Mouse (Mus musculus): ENCODE measurements around the gene Itga1.

Itga1 gene

GRCm38 (mm10) chr13:115052568-115052967 lies 49.2 kb downstream of the Itga1 start:
- DNase-seq (ENCODE audit: low spot score), result no peak

- DNase-seq (ENCODE audit: low spot score), result no peak
These were observed 50.9 kb downstream of the Itga1 start for GRCm38 (mm10) chr13:115050660-115051559.

- DNase-seq (ENCODE audit: low spot score), result no peak
These were observed 59.1 kb downstream of the Itga1 start for GRCm38 (mm10) chr13:115042652-115043051.

DNA sequence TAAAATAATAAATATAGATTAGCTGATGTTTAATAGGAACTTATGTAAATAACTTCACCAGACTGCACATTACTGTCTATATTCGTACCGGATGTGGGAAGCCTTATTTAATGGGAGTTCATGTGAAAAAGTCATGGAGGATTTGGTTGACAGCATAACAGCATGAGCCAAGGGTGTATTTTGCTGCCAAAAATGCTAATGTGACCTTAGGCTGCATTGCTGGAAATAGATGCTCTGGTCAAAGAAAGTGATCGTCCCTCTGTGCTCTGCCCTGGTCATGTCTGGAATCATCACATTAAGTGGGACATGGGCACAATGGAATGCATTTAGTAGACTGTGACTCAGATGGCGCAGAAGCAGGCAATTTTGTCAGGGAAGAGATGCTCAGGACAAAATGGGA lies 64.5 kb downstream of the Itga1 start:
- DNase-seq (ENCODE audit: low spot score), result no peak

- DNase-seq (ENCODE audit: low spot score), result no peak
These were observed 66.4 kb downstream of the Itga1 start for GRCm38 (mm10) chr13:115035387-115035786.

GRCm38 (mm10) chr13:115033135-115033534 lies 68.6 kb downstream of the Itga1 start:
- DNase-seq (ENCODE audit: low spot score), result no peak

GRCm38 (mm10) chr13:115031177-115032000 lies 70.4 kb downstream of the Itga1 start:
- no peak for DNase-seq (ENCODE audit: low spot score)

- DNase-seq (ENCODE audit: low spot score), result no peak
These were observed 76.4 kb downstream of the Itga1 start for GRCm38 (mm10) chr13:115025394-115025793.

GRCm38 (mm10) chr13:115022117-115022787 lies 79.5 kb downstream of the Itga1 start:
- no peak for DNase-seq (ENCODE audit: low spot score)

DNA sequence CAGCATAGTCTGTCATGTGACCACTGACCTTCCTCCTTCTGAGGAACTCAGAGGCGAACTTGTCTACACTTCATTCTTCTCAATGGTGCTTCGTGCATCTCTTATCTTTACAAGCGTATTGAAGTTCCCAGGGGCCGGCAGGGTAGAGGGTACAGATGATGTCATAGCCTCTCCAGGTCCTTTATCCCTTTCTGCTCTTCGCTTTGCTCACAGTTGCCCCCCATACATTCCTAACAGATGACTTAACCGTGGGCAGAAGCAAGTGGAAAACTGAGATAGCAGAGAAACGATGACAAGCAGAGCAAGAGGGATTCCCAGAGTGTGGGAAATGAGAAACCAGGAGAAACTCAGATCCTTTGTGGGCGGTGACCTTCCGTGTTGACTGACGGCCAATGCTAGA lies 80.4 kb downstream of the Itga1 start:
- no peak for DNase-seq (ENCODE audit: low spot score)

- no peak for DNase-seq (ENCODE audit: low spot score)
These were observed 81.0 kb downstream of the Itga1 start for GRCm38 (mm10) chr13:115020727-115021126.

DNA sequence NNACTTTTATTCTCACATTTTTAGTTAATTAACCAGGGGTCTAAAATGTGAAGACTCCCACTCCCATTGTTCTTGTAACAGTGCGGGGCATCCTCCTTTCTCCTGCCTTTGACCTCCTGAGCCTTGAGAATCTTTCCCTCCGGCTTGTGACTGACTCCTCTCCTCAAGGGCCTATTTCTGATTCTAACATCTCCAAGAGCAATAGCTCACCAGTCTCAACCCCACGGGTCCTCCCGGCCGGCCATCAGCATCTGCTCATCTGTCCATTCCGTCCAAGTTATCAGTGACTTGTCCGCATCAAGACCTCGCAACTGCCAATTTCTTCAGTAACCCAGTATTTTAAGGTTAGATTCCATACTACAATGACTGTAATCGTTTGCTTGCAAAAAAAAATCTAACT lies 84.2 kb downstream of the Itga1 start:
- DNase-seq (ENCODE audit: low spot score), result no peak

GRCm38 (mm10) chr13:115011547-115011946 lies 90.2 kb downstream of the Itga1 start:
- no peak for DNase-seq (ENCODE audit: low spot score)

DNA sequence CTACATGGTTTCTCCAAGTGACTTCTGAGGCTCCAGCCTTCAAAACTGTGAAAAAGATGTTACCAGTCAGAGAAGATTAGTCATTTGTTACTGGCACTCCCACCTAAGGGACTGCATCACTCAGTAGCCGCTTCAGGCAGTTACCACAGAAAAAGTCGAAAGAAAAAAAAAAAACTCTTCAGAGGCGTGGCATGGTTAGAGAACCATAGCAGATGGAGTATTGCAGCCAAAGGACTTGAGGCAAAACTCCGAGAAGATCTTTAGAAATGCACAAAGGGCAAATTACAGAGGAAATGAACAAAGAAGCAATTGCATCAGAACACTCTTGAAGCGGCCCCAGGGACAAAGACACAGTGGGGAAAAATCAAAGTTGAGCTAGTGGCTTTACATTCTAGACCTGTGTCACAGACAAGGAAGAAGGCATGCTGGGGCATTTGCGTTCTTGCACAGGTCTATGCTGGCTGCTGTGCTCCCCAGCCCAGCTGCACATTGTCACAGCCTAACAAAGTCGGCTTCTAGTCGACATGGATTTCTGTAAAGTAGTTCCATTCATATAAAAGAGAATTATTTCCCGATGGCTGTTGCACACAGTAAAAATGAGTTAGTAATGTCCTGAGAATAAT lies 95.4 kb downstream of the Itga1 start:
- DNase-seq (ENCODE audit: low spot score), result no peak

DNA sequence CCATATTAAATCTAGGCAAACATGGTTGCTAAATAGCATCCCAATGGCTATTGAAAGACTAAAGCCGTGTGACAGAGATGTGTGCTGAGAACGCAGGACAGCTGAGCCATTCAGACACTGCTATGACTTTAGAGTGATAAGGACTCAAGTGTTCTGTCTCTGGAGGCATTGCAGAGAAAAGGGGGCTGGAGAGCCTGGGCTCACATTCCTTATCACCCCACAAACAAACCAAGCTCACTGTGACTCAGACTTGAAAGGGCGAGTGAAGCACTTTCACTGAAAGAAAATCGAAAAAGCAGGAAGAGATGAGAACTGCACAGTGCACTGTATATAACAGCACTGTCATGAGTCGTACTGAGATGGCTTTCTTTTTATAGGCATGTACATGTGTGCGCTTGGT lies 96.4 kb downstream of the Itga1 start:
- no peak for DNase-seq (ENCODE audit: low spot score)

DNA sequence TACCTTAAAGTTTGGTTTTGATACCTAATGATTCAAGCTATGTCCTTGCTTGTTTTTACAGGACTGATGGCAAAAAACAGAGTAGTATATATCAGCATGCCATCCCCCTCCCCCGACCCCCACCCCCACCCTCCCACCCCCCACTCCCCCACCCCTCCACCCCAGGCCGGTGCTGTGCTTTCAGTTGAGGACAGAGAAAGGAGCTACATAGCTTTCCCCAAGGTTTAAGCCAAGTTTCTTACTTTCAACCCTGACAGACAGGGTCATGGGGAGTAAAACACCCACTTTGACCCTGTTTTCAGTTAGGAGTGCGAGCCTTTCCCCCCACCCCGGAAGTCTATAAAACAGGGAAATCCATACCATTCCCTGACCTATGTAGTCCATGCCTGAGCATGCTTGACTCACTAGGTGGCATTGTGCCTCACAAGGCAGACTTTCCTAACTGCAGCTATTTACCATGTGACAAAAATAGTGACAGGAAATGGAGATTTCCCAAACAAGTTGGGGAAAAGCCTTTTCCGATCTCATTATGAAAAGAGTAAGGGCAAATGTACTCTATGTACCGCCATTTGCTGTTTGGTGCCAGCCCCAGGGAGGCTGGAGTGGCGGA lies 98.2 kb downstream of the Itga1 start:
- no peak for DNase-seq (ENCODE audit: low spot score)

GRCm38 (mm10) chr13:115002837-115003236 lies 98.9 kb downstream of the Itga1 start:
- no peak for DNase-seq (ENCODE audit: low spot score)

GRCm38 (mm10) chr13:115002155-115002554 lies 99.6 kb downstream of the Itga1 start:
- no peak for DNase-seq (ENCODE audit: low spot score)

DNA sequence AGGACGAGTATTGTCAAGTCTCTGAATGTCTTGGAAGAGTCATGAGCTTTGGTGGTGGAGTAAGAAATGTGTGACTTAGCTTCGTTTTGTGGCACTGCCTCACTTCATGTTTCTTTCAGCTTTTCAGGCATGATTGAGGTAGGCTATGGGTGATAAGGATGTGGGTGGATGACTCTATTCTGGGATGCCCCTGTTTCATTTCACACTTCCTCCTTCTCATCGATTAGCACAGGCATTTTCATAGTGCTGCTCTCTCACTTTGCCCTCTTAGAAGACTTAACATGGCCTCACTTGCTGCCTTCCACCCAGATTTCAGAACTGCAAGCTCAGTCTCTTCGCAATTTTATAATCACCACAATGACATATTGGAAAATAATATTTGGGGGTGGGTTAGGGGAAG lies 102.2 kb downstream of the Itga1 start:
- no peak for DNase-seq (ENCODE audit: low spot score)

GRCm38 (mm10) chr13:114998100-114998499 lies 103.7 kb downstream of the Itga1 start:
- no peak for DNase-seq (ENCODE audit: low spot score)

GRCm38 (mm10) chr13:114992260-114993014 lies 109.3 kb downstream of the Itga1 start:
- no peak for DNase-seq (ENCODE audit: low spot score)

Measured in ovary, postnatal 36 days (tissue).